Mouse (Mus musculus) skeletal muscle tissue, adult 2 months (tissue): ENCODE measurements around the gene Gramd1b.
A peak's percentile ranks its signal among the peaks of the same experiment; 100 is the strongest.

Source experiments
- DNase-seq: peaks from one replicate; pipeline ENCODE4 v3.0.0-alpha.2; 2012; ENCODE audit warnings: low read depth, low spot score

The Gramd1b gene

DNA sequence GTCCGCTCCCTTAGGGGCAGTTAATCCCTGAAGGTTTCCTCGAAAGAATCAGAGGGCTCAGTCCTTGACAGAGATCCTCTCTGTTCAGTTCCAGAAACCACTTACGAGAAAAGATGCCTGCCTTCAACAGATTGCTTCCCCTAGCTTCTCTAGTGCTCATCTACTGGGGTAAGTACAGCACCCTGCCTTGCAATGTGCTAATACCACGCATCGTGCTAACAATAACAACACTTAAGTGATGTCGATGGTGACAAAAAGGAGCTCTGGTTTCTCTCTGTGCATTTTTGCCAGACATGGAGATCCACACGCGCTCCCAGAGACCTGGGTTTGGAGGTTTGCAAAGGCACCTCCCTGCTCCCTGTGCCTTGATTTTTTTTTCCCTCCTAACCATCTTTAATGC lies 261.3 kb downstream of the Gramd1b start:
- DNase-seq = no peak

GRCm38 (mm10) chr9:40269103-40269861 lies 261.9 kb downstream of the Gramd1b start, which contains the start of gene Scn3b:
TSS of gene Scn3b (plus strand) at chr9:40269217.
- peak; percentile 16 for DNase-seq

- no peak for DNase-seq
These were observed 262.5 kb downstream of the Gramd1b start for GRCm38 (mm10) chr9:40268748-40269102.

DNA sequence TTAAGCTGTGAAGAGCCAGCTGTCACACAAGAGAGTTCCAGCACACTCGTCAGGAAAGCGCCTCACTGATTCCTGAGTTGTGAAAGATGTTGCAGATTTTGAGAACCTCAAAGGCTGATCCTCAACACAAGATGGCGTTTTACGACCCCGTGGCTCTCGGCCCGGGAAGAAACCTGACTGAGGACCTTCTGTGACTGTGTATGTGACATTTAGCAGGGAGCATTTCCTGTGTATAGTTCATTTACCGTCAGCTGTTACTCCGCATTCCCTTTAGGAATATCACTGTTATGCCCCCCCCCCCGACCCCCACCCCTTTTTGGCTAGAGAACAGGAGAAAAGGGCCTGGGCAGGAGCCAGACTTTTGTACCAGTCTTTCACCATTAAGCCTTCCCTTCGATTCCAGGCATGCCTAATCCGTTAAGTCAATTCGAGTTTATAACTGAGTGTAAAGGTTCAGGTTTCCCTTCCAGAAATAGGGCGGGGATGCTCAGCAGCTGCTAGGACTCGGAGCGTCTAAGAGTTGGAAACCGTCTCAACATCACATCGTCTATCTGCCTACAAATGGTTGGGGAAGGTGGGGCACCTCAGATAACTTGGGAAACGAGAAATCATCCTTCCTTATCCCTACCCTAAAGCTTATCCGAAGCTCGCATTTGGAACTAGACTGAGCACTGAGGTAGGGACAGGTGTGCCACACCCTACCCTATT lies 263.0 kb downstream of the Gramd1b start:
- DNase-seq = peak; percentile 41

DNA sequence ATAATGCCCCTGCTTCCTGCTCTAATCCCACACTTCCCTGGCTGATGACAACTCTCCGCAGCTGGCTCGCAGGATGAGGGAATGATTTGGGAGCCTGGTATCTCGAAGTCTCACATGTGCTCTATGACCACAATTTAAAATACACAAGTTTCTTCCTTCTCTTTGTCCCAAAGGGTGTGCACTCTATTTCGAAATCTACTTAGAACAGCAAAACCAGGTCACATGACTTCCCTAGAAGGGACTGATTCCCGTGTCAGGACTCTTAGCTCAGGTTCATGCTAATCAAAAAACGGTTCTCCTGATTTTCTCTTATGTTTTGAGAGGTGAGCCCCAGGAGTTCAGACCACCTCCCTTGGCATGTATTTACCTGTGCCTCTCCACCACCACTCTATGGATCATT lies 267.3 kb downstream of the Gramd1b start:
- DNase-seq = no peak

GRCm38 (mm10) chr9:40252459-40252858 lies 278.7 kb downstream of the Gramd1b start:
- no peak for DNase-seq

DNA sequence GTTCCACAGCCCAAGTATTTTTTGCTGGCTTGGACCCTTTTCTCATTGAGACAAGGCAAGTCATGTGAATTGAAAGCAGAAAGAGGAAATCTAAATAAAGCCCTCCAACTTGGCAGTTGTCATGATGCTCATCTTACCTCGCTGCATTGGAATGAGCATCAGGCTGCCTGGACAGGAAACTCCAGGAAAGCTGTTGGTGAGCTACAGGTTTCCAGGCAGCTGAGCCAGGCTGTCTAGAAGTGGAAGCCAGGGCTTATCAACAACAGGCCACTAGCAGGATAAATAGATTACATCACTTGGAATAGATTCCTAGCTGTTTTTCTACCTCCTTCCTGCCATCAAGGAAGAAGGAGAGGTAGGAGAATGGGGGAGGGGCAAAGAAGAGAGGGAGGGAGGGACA lies 282.1 kb downstream of the Gramd1b start:
- DNase-seq = no peak

- no peak for DNase-seq
These were observed 284.5 kb downstream of the Gramd1b start for GRCm38 (mm10) chr9:40246702-40247101.

DNA sequence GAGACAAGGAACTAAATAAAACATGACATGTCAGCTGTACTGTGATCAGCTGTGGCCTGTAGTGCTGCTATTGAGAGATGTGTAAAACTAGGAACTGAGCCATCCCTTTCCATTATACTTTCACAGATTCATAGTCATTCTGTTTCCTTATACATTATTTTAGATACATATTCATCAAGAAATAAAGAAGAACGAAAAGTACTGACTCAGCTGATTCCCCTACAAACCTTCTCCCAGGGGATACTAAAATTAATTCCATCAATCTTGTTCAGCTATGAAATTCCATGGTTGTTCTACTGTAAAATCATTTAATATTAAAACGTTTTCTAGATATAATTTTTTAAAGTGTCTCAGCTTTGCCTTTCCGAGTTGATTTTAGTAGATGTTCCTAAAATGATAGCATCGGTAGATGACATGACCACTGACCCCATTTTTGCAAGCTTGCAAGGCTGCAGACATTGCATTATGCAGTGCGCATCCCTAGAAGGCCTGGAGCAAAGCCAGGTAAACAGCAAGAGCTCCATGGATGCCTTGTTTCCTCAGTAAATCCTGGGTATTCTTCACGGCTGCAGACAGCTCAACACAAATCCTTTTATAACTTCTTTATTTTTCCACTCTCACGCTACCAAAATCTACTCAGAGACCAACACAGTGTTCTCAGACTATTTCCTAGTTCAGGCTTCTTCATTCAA lies 285.1 kb downstream of the Gramd1b start:
- no peak for DNase-seq

DNA sequence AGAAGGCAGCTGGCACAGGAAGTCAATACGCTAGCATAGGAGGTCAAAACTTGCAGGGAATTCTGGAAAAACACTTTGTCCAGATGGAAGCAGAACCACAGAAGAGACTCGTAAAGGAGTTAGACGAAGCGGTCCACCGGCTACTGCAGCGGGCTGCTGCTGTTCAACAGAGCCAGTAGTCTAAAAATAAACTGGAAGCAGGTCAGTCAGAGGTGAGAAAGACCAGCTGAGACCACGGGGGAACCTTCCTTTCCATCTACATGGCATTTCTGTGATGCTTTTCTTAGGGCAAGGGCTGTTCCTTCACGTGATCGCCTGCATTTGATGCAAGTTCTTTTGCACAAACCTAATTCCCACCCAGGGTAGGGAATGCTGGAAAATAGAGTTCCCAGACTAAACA lies 285.7 kb downstream of the Gramd1b start:
- no peak for DNase-seq
